Mouse (Mus musculus) CD4-positive helper T cell, adult 2 months (primary cell): ENCODE measurements at regions not wholly inside any gene's neighbourhood (a gene's known extent, or its start where the extent isn't known, plus 50 kb on each side); places are given as distances from the start of the nearest gene placed in this dataset.
A peak's percentile ranks its signal among the peaks of the same experiment; 100 is the strongest.
"Not testable (repeated sequence)": the region's sequence is repeated elsewhere in the genome, so short reads cannot be mapped to it uniquely, and the experiment has no call there.

Source experiments
- DNase-seq: peaks from one replicate; pipeline ENCODE4 v3.0.0-alpha.2; 2012; ENCODE audit warnings: low read depth, missing footprints, low spot score

- DNase-seq: peak; percentile 15
Observed at GRCm38 (mm10) chr2:147307488-147308386, 54.0 kb upstream of the Pax1 start.

GRCm38 (mm10) chr2:147306728-147307127 is 55.0 kb upstream of the Pax1 start:
- DNase-seq: no peak

DNA sequence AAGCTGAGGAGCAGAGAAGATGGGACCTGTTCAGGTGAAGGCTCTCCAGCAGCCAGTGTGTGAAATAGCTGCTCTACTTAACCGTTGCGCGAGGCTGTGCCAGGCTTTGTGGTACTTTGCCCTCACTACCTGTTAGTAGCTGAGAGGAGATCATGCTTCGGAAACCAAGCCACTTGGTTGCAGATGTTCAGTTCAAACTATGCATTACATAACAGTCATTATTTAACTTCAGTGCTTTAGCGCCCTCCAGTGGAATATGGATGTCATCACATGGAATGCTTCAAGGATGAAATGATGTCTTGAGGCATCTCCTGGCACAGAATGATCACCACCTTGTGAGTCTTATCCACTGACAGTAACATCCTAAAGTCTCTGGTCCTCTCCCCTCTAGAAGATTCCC is 56.5 kb upstream of the Pax1 start:
- DNase-seq: no peak

DNA sequence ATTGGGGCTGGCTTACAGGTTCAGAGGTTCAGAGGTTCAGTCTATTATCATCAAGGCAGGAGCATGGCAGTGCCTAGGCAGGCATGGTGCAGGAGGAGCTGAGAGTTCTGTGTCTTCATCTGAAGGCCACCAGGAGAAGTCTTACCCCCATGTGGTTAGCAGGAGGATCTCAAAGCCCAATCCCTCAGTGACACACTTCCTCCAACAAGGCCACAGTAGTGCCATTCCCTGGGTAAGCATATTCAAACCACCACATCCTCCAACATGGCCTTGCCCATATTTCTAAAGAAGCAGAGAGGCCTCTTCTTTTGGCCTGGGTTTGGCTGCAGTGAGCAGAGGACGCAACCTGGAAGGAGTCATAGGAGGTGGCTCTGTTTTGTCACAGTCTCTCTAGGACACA is 61.2 kb upstream of the Pax1 start:
- no peak for DNase-seq

DNA sequence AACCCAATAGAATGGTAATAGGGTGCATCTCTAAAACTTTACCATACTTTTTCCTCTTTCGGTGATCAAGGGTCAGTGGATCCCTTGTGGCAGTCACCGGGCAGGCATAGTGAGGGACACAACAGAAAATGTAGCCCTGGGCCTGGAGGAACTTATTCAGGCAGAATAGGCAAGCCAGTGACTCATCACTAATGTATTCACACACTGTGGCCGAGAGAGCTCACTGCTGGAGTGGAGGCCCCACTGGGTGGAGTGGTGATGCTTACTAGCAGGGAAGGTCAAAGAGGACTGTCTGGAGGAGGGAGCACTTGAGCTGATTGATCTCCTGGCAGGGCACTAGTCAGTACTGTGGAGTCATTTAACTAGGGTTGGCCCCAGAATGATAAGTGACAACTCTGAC is 62.4 kb upstream of the Pax1 start:
- DNase-seq: no peak

DNA sequence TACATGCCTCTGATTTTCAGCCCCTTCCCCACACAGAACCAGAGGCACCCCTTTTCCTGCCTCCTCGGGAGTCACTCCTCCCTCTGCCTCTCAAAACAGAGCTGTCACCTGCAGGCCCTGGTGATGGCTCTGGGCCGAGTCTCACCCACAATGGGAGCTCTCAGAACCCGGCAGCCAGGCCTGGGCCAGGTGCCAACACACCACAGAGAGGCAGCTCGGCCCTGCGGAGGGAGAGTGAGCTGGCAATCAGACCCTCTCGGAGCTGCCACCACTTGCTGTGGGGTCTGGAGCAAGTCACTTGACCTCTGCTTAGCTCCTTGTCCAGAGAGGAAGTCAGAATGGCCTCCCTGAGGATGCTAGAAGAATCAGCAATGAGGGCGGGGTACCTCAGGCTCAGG is 63.2 kb upstream of the Pax1 start:
- no peak for DNase-seq

DNA sequence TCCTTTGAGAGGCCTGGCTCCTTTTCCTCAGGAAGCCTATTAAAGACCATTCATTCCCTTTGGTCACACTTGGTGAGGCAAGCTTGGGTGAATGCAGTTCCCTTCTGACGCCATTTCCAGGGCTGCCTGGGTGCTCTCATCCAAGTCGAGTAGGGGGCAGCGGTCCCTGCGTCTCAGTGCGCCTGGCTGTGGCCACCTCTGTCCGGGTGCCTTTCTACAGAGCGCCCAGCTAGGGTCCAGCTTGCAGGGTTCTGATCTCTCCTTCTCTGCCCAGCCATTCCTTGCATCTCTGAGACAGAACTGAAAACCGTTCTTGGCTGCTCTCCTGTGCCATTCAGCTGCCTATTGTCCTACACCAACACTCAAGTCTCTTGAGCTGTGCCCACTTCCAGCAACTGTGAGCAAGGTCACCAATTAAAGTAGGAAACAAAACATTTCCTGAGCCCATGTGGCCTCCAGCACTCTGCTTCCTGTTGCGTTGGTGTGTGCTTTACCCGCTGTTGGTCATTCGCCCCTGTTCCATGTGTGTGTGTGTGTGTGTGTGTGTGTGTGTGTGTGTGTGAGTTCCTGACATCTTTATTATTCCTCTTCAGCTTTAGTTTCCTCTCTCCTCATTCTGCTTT is 63.7 kb upstream of the Pax1 start:
- no peak for DNase-seq

- not testable (repeated sequence) for DNase-seq
Observed at GRCm38 (mm10) chr2:147294926-147295325, 66.8 kb upstream of the Pax1 start.

DNA sequence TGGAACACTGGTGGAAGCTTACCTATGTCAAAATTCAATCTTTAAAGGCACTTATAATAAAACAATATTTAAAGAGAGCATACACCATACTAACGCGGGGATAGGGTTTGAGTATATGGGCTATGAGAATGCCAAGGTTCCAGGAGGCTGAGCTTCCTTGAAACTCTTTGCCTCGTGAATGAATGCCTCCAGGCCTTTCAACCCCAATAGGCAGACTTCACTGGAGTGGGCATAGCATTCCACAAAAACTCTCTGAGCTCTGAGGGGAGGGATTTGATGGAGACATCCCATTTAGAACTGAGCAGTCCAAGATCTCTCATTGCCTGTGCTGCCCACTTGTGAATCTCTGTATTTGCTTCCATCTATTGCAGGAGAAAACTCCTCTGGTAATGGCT is 68.4 kb upstream of the Pax1 start:
- DNase-seq: no peak

DNA sequence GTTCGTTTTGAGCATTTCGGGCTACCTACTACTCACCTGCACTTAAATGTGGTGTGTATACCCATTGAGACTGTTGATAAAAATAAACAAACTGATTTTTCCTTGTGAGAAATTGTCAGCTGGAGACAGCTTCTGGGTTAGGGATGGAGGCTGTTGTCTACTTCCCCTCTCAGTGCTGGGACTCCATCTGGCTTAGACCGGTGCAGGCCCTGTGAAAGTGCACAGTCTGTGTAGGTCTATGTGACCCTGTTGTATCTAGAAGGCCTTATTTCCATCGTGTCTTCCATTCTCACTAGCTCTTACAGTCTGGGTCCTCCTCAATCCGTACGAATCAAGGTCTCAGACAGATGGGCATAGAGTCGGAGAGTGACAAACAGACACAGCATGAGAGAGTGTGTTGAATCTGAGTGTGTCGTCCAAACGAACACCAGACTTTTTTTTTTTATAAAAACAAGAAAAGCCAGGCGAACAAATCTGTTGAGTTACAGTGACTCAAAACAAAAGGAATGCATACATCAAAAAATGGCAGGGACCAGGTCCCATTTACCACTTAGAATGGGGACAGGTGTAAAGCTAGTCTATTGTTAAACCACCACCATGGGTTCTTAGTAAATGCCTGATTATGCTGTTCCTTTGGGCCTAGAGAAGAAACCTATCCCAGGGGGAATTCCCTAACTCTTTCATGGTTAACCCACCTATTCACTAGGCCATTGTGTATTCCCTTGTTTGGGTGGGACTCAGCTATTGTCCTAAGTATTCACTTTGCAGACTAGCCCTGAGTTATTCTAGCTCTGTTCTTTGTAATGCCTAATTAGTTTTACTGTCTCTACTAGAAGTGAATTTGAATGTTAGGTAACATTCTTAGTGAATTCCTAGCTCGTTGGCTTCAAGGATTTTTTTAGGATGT is 69.1 kb upstream of the Pax1 start:
- DNase-seq: no peak

DNA sequence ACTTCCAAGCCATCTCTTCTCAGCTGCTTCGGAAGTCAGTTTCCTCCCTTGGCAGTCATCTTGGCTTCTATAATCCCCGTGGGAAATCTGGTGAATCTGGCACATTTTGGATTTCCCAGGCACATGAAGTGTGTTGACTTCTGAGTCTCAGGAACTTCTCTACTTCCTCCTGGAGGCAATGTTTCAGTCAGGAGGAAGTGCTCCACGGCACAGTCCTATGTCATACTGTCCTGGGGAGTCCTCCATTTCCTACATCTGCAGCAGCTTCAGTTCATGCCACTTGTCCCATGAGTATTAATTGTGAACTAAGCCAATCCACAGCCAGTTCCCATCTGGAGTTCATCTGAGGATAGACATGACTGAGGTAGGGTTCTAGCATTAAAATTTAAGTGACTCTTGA is 78.3 kb upstream of the Pax1 start:
- no peak for DNase-seq

DNA sequence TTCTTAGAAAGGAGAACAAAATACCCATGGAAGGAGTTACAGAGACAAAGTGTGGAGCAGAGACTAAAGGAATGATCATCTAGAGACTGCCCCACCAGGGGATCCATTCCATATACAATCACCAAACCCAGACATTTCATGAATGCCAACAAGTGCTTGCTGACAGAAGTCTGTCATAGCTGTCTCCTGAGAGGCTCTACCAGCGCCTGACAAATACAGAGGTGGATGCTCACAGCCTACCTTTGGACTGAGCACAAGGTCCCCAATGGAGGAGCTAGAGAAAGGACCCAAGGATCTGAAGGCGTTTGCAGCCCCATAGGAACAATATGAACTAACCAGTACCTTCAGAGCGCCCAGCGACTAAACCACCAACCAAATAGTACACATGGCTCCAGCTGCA is 83.6 kb upstream of the Nkx2-2 start:
- no peak for DNase-seq

- no peak for DNase-seq
Observed at GRCm38 (mm10) chr2:147269171-147269570, 75.1 kb upstream of the Nkx2-2 start.

- no peak for DNase-seq
Observed at GRCm38 (mm10) chr2:147267901-147268300, 73.9 kb upstream of the Nkx2-2 start.

DNA sequence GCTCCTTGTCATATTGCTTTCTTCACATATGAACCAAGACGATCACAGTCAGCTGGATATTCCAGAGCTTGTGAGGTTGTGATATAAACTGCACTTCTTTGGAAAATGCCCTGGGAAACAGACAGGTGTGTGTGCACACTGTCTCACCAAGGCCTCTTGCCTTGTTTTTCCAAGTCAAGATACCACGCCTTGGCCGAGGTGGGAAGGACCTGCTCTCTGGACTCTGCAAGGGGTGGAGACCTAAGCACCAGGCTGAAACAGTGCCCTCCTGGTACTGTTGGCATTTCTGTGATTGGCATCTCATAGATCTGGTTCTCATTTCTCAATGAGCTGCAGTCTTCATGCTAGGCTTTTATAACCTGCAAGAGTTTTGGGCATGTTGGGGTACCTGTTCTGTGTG is 73.2 kb upstream of the Nkx2-2 start:
- no peak for DNase-seq

GRCm38 (mm10) chr2:147256696-147257095 is 62.7 kb upstream of the Nkx2-2 start:
- DNase-seq: peak; percentile 16

DNA sequence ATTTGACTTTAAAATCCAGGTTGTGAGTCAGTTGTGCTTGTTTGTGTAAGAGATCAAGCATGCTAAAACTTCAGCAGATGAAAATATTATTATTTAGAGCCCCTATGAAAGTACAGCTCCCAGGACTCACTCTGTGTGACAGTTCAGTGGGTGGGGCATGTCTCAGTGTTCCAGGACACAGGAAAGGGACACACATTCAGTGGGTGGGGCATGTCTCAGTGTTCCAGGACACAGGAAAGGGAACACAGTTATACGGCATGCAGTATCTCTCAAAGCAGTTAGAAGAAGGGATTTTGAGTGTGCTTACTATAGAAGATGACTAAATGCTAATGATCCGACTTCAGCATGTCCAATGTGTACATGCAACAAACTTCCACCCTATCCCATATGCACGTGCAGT is 60.9 kb upstream of the Nkx2-2 start:
- DNase-seq: no peak

DNA sequence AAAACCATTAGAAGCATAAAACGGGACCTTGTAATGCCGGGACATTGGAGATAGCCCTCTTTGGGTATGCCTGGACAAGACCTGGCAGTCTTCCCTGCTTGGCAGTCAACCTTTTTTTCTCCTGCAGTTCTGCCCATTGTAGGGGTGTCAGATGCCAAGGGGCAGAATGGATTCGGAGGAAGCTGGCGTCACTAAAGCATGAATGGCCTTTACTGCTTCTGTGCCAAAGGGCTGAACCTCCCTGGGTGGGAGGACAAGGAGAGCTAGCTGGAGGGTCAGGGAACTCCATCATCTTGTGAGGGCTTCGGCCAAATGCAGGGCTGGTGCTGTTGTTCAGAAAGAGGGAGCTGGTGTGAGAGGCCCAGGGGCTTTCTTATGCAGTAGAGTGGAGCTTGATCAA is 60.1 kb upstream of the Nkx2-2 start:
- no peak for DNase-seq

DNA sequence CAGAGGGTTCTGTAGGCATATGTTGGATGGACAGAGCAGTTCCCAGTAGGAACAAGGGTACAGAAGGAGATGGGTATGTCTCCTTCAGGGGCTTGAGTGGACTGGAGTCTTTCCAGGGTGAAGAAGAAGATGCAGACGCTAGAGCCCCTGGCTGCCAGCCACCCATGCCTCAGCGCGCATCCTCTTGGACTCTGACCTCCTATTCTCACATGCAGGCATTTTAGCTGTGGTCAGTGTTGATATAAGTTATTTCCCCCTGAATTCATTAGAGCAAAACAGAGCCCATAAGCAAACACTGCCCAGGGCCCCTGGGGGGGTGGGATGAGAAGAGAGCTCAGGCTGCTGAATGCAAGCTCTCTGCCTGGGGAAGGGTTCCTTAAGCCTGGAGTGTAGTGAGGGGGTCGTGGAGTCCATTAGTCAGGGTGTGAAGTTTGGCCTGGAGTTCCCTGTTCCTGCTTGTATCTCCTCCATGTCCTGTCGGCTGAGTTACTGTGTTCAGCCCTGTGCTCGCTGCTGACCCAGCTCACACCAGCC is 54.0 kb upstream of the Nkx2-2 start:
- DNase-seq: no peak

- no peak for DNase-seq
Observed at GRCm38 (mm10) chr2:147247238-147247637, 53.2 kb upstream of the Nkx2-2 start.

- DNase-seq: no peak
Observed at GRCm38 (mm10) chr2:147244406-147244805, 50.4 kb upstream of the Nkx2-2 start.
